10 mouse cellular contexts compared by ENCODE assay signal in the genomic region with DNA sequence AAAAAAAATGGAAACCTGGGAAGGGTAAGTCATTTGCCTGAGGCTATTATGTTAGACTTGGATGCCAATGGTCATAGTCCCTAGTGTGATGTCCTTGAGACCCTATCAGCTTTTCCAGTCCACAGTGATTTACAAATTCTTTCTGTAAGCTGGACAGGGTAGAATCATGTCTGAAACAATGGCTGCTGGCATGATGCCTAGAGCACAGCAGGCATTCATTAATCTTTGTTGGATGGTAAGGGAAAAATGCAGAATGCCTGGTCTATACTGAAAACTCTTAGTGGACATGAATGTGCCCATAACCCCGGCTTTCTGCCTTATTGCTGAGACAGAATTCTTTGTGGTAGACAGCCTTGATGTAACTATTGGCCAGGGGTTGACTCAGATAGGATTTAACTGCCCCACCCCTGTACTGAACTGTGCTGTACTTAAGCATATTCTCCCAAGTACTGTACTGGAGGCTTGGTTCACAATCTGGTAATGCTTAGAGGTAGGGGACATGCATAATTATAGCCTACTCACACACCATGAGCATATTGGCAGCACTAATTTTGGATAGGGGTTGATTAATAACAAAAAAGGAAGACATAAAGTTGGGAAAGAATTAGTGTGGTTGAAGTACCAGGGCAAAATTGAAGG.
DNase-seq lines count a peak whose midpoint lies in the region; ATAC-seq lines count a peak whose summit lies in the region.
"Had no signal": no experiment of that assay in that cellular context is flagged by ENCODE, and none has a peak within 500 bp of the region (broad histone marks: within the 10 kb centered on the region; RNA-seq: fewer than 3 reads in every experiment).

No protein-coding gene starts in this region.

- peak overlapping the region; percentile 34; the same call in 1 of the 2 replicates for H3K27ac ChIP-seq in heart, embryonic 15.5 days
- H3K27ac ChIP-seq in heart, embryonic 10.5 days = no peak overlapping the region
- H3K27ac ChIP-seq in neural tube, embryonic 15.5 days (replicated peaks) = no peak overlapping the region
- H3K27ac ChIP-seq: forebrain, embryonic 12.5 days; limb, embryonic 13.5 days had no signal

- H3K36me3 ChIP-seq in heart, embryonic 15.5 days = no peaks in the 10 kb centered on the region
- H3K36me3 ChIP-seq in heart, embryonic 10.5 days = no peaks in the 10 kb centered on the region
- H3K36me3 ChIP-seq in neural tube, embryonic 15.5 days = no peaks in the 10 kb centered on the region
- H3K36me3 ChIP-seq: forebrain, embryonic 12.5 days; limb, embryonic 13.5 days had no signal

- H3K9ac ChIP-seq in heart, embryonic 15.5 days = no peak overlapping the region
- H3K9ac ChIP-seq in neural tube, embryonic 15.5 days (replicated peaks) = no peak overlapping the region
- H3K9ac ChIP-seq: forebrain, embryonic 12.5 days; limb, embryonic 13.5 days had no signal

- 46% methylated on average over 1 of the region's 1 CpGs for WGBS in heart, embryonic 15.5 days
- 67% methylated on average over 1 of the region's 1 CpGs for WGBS in heart, embryonic 10.5 days
- WGBS in neural tube, embryonic 15.5 days = 32% methylated on average over 1 of the region's 1 CpGs

- no peaks in the 10 kb centered on the region for H3K27me3 ChIP-seq in heart, embryonic 15.5 days
- no peaks in the 10 kb centered on the region for H3K27me3 ChIP-seq in heart, embryonic 10.5 days (ENCODE audit: insufficient read depth, poor library complexity, severe bottlenecking)
- H3K27me3 ChIP-seq in neural tube, embryonic 15.5 days (replicated peaks) = no peaks in the 10 kb centered on the region
- H3K27me3 ChIP-seq: forebrain, embryonic 12.5 days; limb, embryonic 13.5 days had no signal

- peaks cover 4% of the 10 kb centered on the region; the same call in 1 of the 2 replicates for H3K4me1 ChIP-seq in heart, embryonic 15.5 days (replicated peaks)
- no peaks in the 10 kb centered on the region for H3K4me1 ChIP-seq in heart, embryonic 10.5 days
- 0 out of 2 replicates have a peak, but pooled peaks cover 4% of the 10 kb centered on the region for H3K4me1 ChIP-seq in neural tube, embryonic 15.5 days
- H3K4me1 ChIP-seq: forebrain, embryonic 12.5 days; limb, embryonic 13.5 days had no signal

- no peak for DNase-seq in heart, embryonic 10.5 days (ENCODE audit: low spot score)
- peak; percentile 1 for DNase-seq in ovary, postnatal 14 days (ENCODE audit: low spot score)
- DNase-seq in ovary, postnatal 36 days (ENCODE audit: low spot score) = no peak
- DNase-seq in adrenal gland, postnatal 36 days = peak; percentile 28 to 37
- DNase-seq: right cerebral cortex, postnatal 4 days had no signal

- no peaks in the 10 kb centered on the region for H3K9me3 ChIP-seq in heart, embryonic 15.5 days (replicated peaks)
- no peaks in the 10 kb centered on the region for H3K9me3 ChIP-seq in heart, embryonic 10.5 days
- no peaks in the 10 kb centered on the region for H3K9me3 ChIP-seq in neural tube, embryonic 15.5 days (replicated peaks)
- H3K9me3 ChIP-seq: forebrain, embryonic 12.5 days; limb, embryonic 13.5 days had no signal

- no peak overlapping the region for H3K4me3 ChIP-seq in heart, embryonic 15.5 days
- H3K4me3 ChIP-seq in heart, embryonic 10.5 days = no peak overlapping the region
- H3K4me3 ChIP-seq in neural tube, embryonic 15.5 days (replicated peaks) = no peak overlapping the region
- H3K4me3 ChIP-seq: forebrain, embryonic 12.5 days; limb, embryonic 13.5 days had no signal

- no peak overlapping the region for H3K4me2 ChIP-seq in heart, embryonic 15.5 days
- H3K4me2 ChIP-seq in neural tube, embryonic 15.5 days = no peak overlapping the region
- H3K4me2 ChIP-seq: forebrain, embryonic 12.5 days; limb, embryonic 13.5 days had no signal

- no peak for ATAC-seq in heart, embryonic 15.5 days (replicated peaks; ENCODE audit: insufficient number of reproducible peaks, insufficient read depth, low FRiP score, low read depth)
- ATAC-seq in neural tube, embryonic 15.5 days (ENCODE audit: low FRiP score) = peak; percentile 31
- no peak for ATAC-seq in frontal cortex, adult (ENCODE audit: low TSS enrichment)

Comparison
In these comparisons a context has a peak if more than half of its experiments do, and no peak if none do; other contexts are left out.
1. DNase-seq: peak in ovary, postnatal 14 days (single experiment) and adrenal gland, postnatal 36 days (2 of 2); none in heart, embryonic 10.5 days (single experiment) and ovary, postnatal 36 days (single experiment).